ENCODE assay signal across 8 mouse cellular contexts in genomic region chr11:114851608-114852310, GRCm38 (mm10). TPM values are rescaled to one million over a fixed set of nuclear protein-coding genes. Genes with fewer than 3 reads are reported as not detected.
DNase-seq lines count a peak whose midpoint lies in the region; ATAC-seq and TF ChIP-seq lines count a peak whose summit lies in the region.

No protein-coding gene starts in this region.

- no peak for TF ChIP-seq CTCF in hindbrain, postnatal 0 days (IDR thresholded peaks at IDR 0.05; ENCODE audit: low read depth)
- no peak for TF ChIP-seq CTCF in liver, adult 2 months (IDR thresholded peaks at IDR 0.05; ENCODE audit: low read depth, low read length)

- TF ChIP-seq POLR2A in liver, adult 2 months (IDR thresholded peaks at IDR 0.05; ENCODE audit: extremely low read depth, insufficient read depth, low read length), result peak; percentile 51

- peaks cover 15% of the 10 kb centered on the region for H3K27me3 ChIP-seq in hindbrain, postnatal 0 days (ENCODE audit: insufficient read depth, low read length)
- H3K27me3 ChIP-seq in liver, adult 2 months (ENCODE audit: control insufficient read depth, insufficient read depth, low read length), result no peaks in the 10 kb centered on the region
- H3K27me3 ChIP-seq in midbrain, embryonic 14.5 days (ENCODE audit: control insufficient read depth, insufficient read depth, low read length), result peaks cover 50% of the 10 kb centered on the region

- DNase-seq in layer of hippocampus, adult 11-12 months (ENCODE audit: low spot score), result peak; percentile 28
- DNase-seq in layer of hippocampus, adult 9-11 months, result no peak
- DNase-seq in gastrocnemius, postnatal 25 days, result peak; percentile 55
- DNase-seq in hindbrain, postnatal 0 days (ENCODE audit: low spot score), result peak; percentile 67
- DNase-seq in liver, adult 2 months (ENCODE audit: extremely low read depth, low read depth, low spot score), result peak; percentile 89
- DNase-seq in midbrain, embryonic 14.5 days, result peak; percentile 75
- DNase-seq in urinary bladder, adult 2 months (ENCODE audit: low spot score), result peak; percentile 46

- H3K79me2 ChIP-seq in liver, adult 2 months (ENCODE audit: control insufficient read depth, insufficient read depth, low read length), result peaks cover 17% of the 10 kb centered on the region

- H3K4me3 ChIP-seq in hindbrain, postnatal 0 days (ENCODE audit: low read length), result peak overlapping the region; percentile 62
- peak overlapping the region; percentile 73 for H3K4me3 ChIP-seq in liver, adult 2 months (ENCODE audit: insufficient read depth, low read depth, low read length)
- peak overlapping the region; percentile 52 for H3K4me3 ChIP-seq in midbrain, embryonic 14.5 days (replicated peaks; ENCODE audit: low read depth, low read length)

- H3K4me2 ChIP-seq in hindbrain, postnatal 0 days (ENCODE audit: low read depth, low read length), result peak overlapping the region; percentile 99
- H3K4me2 ChIP-seq in midbrain, embryonic 14.5 days (ENCODE audit: low read length), result peak overlapping the region; percentile 97

- peak; percentile 9; the same call in 1 of the 2 replicates for ATAC-seq in common myeloid progenitor, adult 5-6 weeks (replicated peaks; ENCODE audit: low read depth, poor library complexity, severe bottlenecking)
- ATAC-seq in hindbrain, postnatal 0 days, result peak; percentile 61; the same call in 1 of the 2 replicates
- no peak for ATAC-seq in midbrain, embryonic 14.5 days (ENCODE audit: low FRiP score, low TSS enrichment)

- H3K4me1 ChIP-seq in hindbrain, postnatal 0 days (ENCODE audit: insufficient read depth, low read length), result peaks cover 4% of the 10 kb centered on the region; the same call in 1 of the 2 replicates
- H3K4me1 ChIP-seq in liver, adult 2 months (ENCODE audit: control insufficient read depth, insufficient read depth, low read length), result peaks cover 24% of the 10 kb centered on the region
- peaks cover 17% of the 10 kb centered on the region for H3K4me1 ChIP-seq in midbrain, embryonic 14.5 days (ENCODE audit: control insufficient read depth, insufficient read depth, low read length)

- WGBS in hindbrain, postnatal 0 days, result under 1% methylated on average over 63 of the region's 65 CpGs
- WGBS in liver, adult 2 months, result under 1% methylated on average over 65 of the region's 65 CpGs
- WGBS in midbrain, embryonic 14.5 days, result under 1% methylated on average over 65 of the region's 65 CpGs

- H3K9me3 ChIP-seq in hindbrain, postnatal 0 days (ENCODE audit: low read length), result no peaks in the 10 kb centered on the region
- H3K9me3 ChIP-seq in midbrain, embryonic 14.5 days (ENCODE audit: control insufficient read depth, low read length), result no peaks in the 10 kb centered on the region

- peak overlapping the region; percentile 64 for H3K27ac ChIP-seq in hindbrain, postnatal 0 days
- peak overlapping the region; percentile 92 for H3K27ac ChIP-seq in liver, adult 2 months (replicated peaks; ENCODE audit: insufficient read depth, low read depth, low read length)
- no peak overlapping the region for H3K27ac ChIP-seq in midbrain, embryonic 14.5 days (replicated peaks; ENCODE audit: low read depth, low read length)

- H3K9ac ChIP-seq in hindbrain, postnatal 0 days (replicated peaks; ENCODE audit: low read length), result peak overlapping the region; percentile 58
- H3K9ac ChIP-seq in liver, adult 2 months (ENCODE audit: low read depth, low read length), result peak overlapping the region; percentile 85
- H3K9ac ChIP-seq in midbrain, embryonic 14.5 days (replicated peaks; ENCODE audit: low read length), result peak overlapping the region; percentile 51

- H3K36me3 ChIP-seq in hindbrain, postnatal 0 days (ENCODE audit: insufficient read depth, low read length), result no peaks in the 10 kb centered on the region
- H3K36me3 ChIP-seq in liver, adult 2 months (ENCODE audit: control insufficient read depth, insufficient read depth, low read length), result no peaks in the 10 kb centered on the region
- no peaks in the 10 kb centered on the region for H3K36me3 ChIP-seq in midbrain, embryonic 14.5 days (ENCODE audit: control insufficient read depth, insufficient read depth, low read length)

RNA-seq across cellular contexts. Expression of gene Gprc5c, which starts 0.8 kb away (rescaled TPM):
- total RNA-seq in common myeloid progenitor, adult 5-6 weeks (2017), result not detected in 2 replicates
- 10 to 100 TPM; 31.2 to 47.0 TPM for total RNA-seq in gastrocnemius, postnatal 25 days (2021)
- 12.8 and 14.1 TPM in 2 replicates for total RNA-seq in hindbrain, postnatal 0 days (2014; rRNA removed)
- polyA plus RNA-seq in hindbrain, postnatal 0 days (2015; fragmentation: Nextera tagmentation; extraction: Ambion mirVana), result 7.5 and 7.8 TPM in 2 replicates
- total RNA-seq in liver, adult 2 months (2014; rRNA removed), result 51.4 and 66.2 TPM in 2 replicates
- 87.6 and 93.9 TPM in 2 replicates for polyA plus RNA-seq in liver, adult 2 months (2012; rRNA removed)
- 2.1 and 7.0 TPM in 2 replicates for polyA plus RNA-seq in midbrain, embryonic 14.5 days (2014; fragmentation: Nextera tagmentation; extraction: Ambion mirVana)
- 5.1 and 6.5 TPM in 2 replicates for polyA plus RNA-seq in urinary bladder, adult 2 months (2012; rRNA removed)

RNA-seq across cellular contexts. Expression of gene Cd300a, which starts 38.1 kb away (rescaled TPM):
- 11.4 and 24.8 TPM in 2 replicates for total RNA-seq in common myeloid progenitor, adult 5-6 weeks (2017)
- total RNA-seq in gastrocnemius, postnatal 25 days (2021), result under 1 TPM; 0.43 to 0.72 TPM
- 1.1 and 2.6 TPM in 2 replicates for total RNA-seq in hindbrain, postnatal 0 days (2014; rRNA removed)
- polyA plus RNA-seq in hindbrain, postnatal 0 days (2015; fragmentation: Nextera tagmentation; extraction: Ambion mirVana), result 1.4 and 1.5 TPM in 2 replicates
- 3.0 and 3.6 TPM in 2 replicates for total RNA-seq in liver, adult 2 months (2014; rRNA removed)
- polyA plus RNA-seq in liver, adult 2 months (2012; rRNA removed), result 0.65 and 1.2 TPM in 2 replicates
- polyA plus RNA-seq in midbrain, embryonic 14.5 days (2014; fragmentation: Nextera tagmentation; extraction: Ambion mirVana), result 0.72 and 1.7 TPM in 2 replicates
- polyA plus RNA-seq in urinary bladder, adult 2 months (2012; rRNA removed), result 0.93 and 1.0 TPM in 2 replicates

RNA-seq across cellular contexts. Expression of gene Gpr142, which starts 53.0 kb away (rescaled TPM):
- not detected in 2 replicates for total RNA-seq in common myeloid progenitor, adult 5-6 weeks (2017)
- not detected for total RNA-seq in gastrocnemius, postnatal 25 days (2021)
- total RNA-seq in hindbrain, postnatal 0 days (2014; rRNA removed), result 0.58 TPM in 1 of 2 replicates, not detected in the other
- polyA plus RNA-seq in hindbrain, postnatal 0 days (2015; fragmentation: Nextera tagmentation; extraction: Ambion mirVana), result not detected in 2 replicates
- not detected in 2 replicates for total RNA-seq in liver, adult 2 months (2014; rRNA removed)
- polyA plus RNA-seq in liver, adult 2 months (2012; rRNA removed), result not detected in 2 replicates
- polyA plus RNA-seq in midbrain, embryonic 14.5 days (2014; fragmentation: Nextera tagmentation; extraction: Ambion mirVana), result not detected in 2 replicates
- not detected in 2 replicates for polyA plus RNA-seq in urinary bladder, adult 2 months (2012; rRNA removed)

RNA-seq across cellular contexts. Expression of gene Btbd17, which starts 56.0 kb away (rescaled TPM):
- total RNA-seq in common myeloid progenitor, adult 5-6 weeks (2017), result not detected in 2 replicates
- total RNA-seq in gastrocnemius, postnatal 25 days (2021), result not detected
- total RNA-seq in hindbrain, postnatal 0 days (2014; rRNA removed), result 84.6 and 94.0 TPM in 2 replicates
- polyA plus RNA-seq in hindbrain, postnatal 0 days (2015; fragmentation: Nextera tagmentation; extraction: Ambion mirVana), result 30.4 and 31.1 TPM in 2 replicates
- total RNA-seq in liver, adult 2 months (2014; rRNA removed), result not detected in 2 replicates
- not detected in 2 replicates for polyA plus RNA-seq in liver, adult 2 months (2012; rRNA removed)
- 18.6 and 21.6 TPM in 2 replicates for polyA plus RNA-seq in midbrain, embryonic 14.5 days (2014; fragmentation: Nextera tagmentation; extraction: Ambion mirVana)
- 0.15 and 0.22 TPM in 2 replicates for polyA plus RNA-seq in urinary bladder, adult 2 months (2012; rRNA removed)

Comparison
In these comparisons a context has a peak if more than half of its experiments do, and no peak if none do; other contexts are left out.
1. RNA of gene Gprc5c, which starts 0.8 kb away (total RNA-seq): 51.4 to 66.2 TPM in liver, adult 2 months, 31.2 to 47.0 TPM in gastrocnemius, postnatal 25 days and 12.8 to 14.1 TPM in hindbrain, postnatal 0 days; not detected in common myeloid progenitor, adult 5-6 weeks; every median in the first group is over 10 times any median in the second.
2. Peak in every context shown above with its lines, with median percentiles within 50 percentile points of each other: H3K4me3 ChIP-seq and H3K9ac ChIP-seq.